Mouse (Mus musculus): ENCODE results near the gene Psma1. TPM values are rescaled to one million over a fixed set of nuclear protein-coding genes. Genes with fewer than 3 reads are reported as not detected.
A peak's percentile ranks its signal among the peaks of the same experiment; 100 is the strongest.

The Psma1 gene
- polyA plus RNA-seq, 1 experiment from 2014 or later: 289 TPM

- Histone ChIP-seq H3K4me2 (no peak overlapping the region), H3K9me3 (replicated peaks) (no peaks in the 10 kb centered on the region), H3K27ac (no peak overlapping the region), H3K4me1 (replicated peaks) (no peaks in the 10 kb centered on the region), H3K9ac (no peak overlapping the region), H3K4me3 (no peak overlapping the region), H3K27me3 (no peaks in the 10 kb centered on the region), H3K36me3 (no peaks in the 10 kb centered on the region)
- no peak for ATAC-seq (replicated peaks; ENCODE audit: insufficient number of reproducible peaks, insufficient read depth, low FRiP score, low read depth)
- WGBS: 85% methylated on average over 2 of the region's 2 CpGs
Measured at GRCm38 (mm10) chr7:114300782-114301181, 24.9 kb upstream of the Psma1 start.

GRCm38 (mm10) chr7:114299247-114299646, 23.3 kb upstream of the Psma1 start:
- no peak for ATAC-seq (replicated peaks; ENCODE audit: insufficient number of reproducible peaks, insufficient read depth, low FRiP score, low read depth)
- H3K9me3 ChIP-seq (replicated peaks): no peaks in the 10 kb centered on the region
- H3K4me3 ChIP-seq: no peak overlapping the region
- WGBS: 47% methylated on average over 4 of the region's 4 CpGs
- H3K4me1 ChIP-seq (replicated peaks): no peaks in the 10 kb centered on the region
- H3K36me3 ChIP-seq: no peaks in the 10 kb centered on the region
- no peak overlapping the region for H3K4me2 ChIP-seq
- H3K9ac ChIP-seq: no peak overlapping the region
- no peak overlapping the region for H3K27ac ChIP-seq
- no peaks in the 10 kb centered on the region for H3K27me3 ChIP-seq

- Histone ChIP-seq H3K36me3 (no peaks in the 10 kb centered on the region), H3K4me2 (no peak overlapping the region), H3K9ac (no peak overlapping the region), H3K9me3 (replicated peaks) (no peaks in the 10 kb centered on the region), H3K4me3 (no peak overlapping the region), H3K4me1 (replicated peaks) (peaks cover 16% of the 10 kb centered on the region), H3K27me3 (no peaks in the 10 kb centered on the region), H3K27ac (no peak overlapping the region)
- no peak for ATAC-seq (replicated peaks; ENCODE audit: insufficient number of reproducible peaks, insufficient read depth, low FRiP score, low read depth)
- 85% methylated on average over 5 of the region's 5 CpGs for WGBS
Measured at GRCm38 (mm10) chr7:114294698-114295097, 18.8 kb upstream of the Psma1 start.

- Histone ChIP-seq H3K4me3 (no peak overlapping the region), H3K27me3 (no peaks in the 10 kb centered on the region), H3K9me3 (replicated peaks) (no peaks in the 10 kb centered on the region), H3K4me2 (no peak overlapping the region), H3K9ac (no peak overlapping the region), H3K36me3 (no peaks in the 10 kb centered on the region), H3K4me1 (replicated peaks) (peaks cover 16% of the 10 kb centered on the region), H3K27ac (no peak overlapping the region)
- WGBS: 74% methylated on average over 5 of the region's 5 CpGs
- ATAC-seq (replicated peaks; ENCODE audit: insufficient number of reproducible peaks, insufficient read depth, low FRiP score, low read depth): no peak
Measured at GRCm38 (mm10) chr7:114293903-114294302, 18.0 kb upstream of the Psma1 start.

- Histone ChIP-seq H3K27me3 (no peaks in the 10 kb centered on the region), H3K4me3 (peak overlapping the region; percentile 47), H3K27ac (peak overlapping the region; percentile 75), H3K4me2 (peak overlapping the region; percentile 61), H3K9ac (peak overlapping the region; percentile 53), H3K4me1 (replicated peaks) (peaks cover 16% of the 10 kb centered on the region), H3K36me3 (no peaks in the 10 kb centered on the region), H3K9me3 (replicated peaks) (no peaks in the 10 kb centered on the region)
- 5% methylated on average over 12 of the region's 12 CpGs for WGBS
- ATAC-seq (replicated peaks; ENCODE audit: insufficient number of reproducible peaks, insufficient read depth, low FRiP score, low read depth): peak; percentile 77; the same call in 1 of the 2 replicates
Measured at GRCm38 (mm10) chr7:114292501-114292971, 16.6 kb upstream of the Psma1 start.

- no peak; the same call in 1 of the 2 replicates for ATAC-seq (replicated peaks; ENCODE audit: insufficient number of reproducible peaks, insufficient read depth, low FRiP score, low read depth)
- peaks cover 16% of the 10 kb centered on the region for H3K4me1 ChIP-seq (replicated peaks)
- H3K4me2 ChIP-seq: peak overlapping the region; percentile 61
- H3K27ac ChIP-seq: peak overlapping the region; percentile 75
- no peaks in the 10 kb centered on the region for H3K36me3 ChIP-seq
- WGBS: 44% methylated on average over 15 of the region's 15 CpGs
- no peaks in the 10 kb centered on the region for H3K27me3 ChIP-seq
- H3K9me3 ChIP-seq (replicated peaks): no peaks in the 10 kb centered on the region
- no peak overlapping the region for H3K9ac ChIP-seq
- H3K4me3 ChIP-seq: no peak overlapping the region
Measured at GRCm38 (mm10) chr7:114291461-114292335, 15.8 kb upstream of the Psma1 start.

- peak overlapping the region; percentile 9; the same call in 1 of the 2 replicates for H3K27ac ChIP-seq
- no peak overlapping the region for H3K9ac ChIP-seq
- H3K9me3 ChIP-seq (replicated peaks): no peaks in the 10 kb centered on the region
- WGBS: 70% methylated on average over 5 of the region's 5 CpGs
- no peak overlapping the region for H3K4me3 ChIP-seq
- no peaks in the 10 kb centered on the region for H3K27me3 ChIP-seq
- H3K36me3 ChIP-seq: no peaks in the 10 kb centered on the region
- no peak overlapping the region for H3K4me2 ChIP-seq
- ATAC-seq (replicated peaks; ENCODE audit: insufficient number of reproducible peaks, insufficient read depth, low FRiP score, low read depth): no peak
- peaks cover 16% of the 10 kb centered on the region for H3K4me1 ChIP-seq (replicated peaks)
Measured at GRCm38 (mm10) chr7:114290078-114290506, 14.2 kb upstream of the Psma1 start.

GRCm38 (mm10) chr7:114284296-114284910, 8.5 kb upstream of the Psma1 start:
- Histone ChIP-seq H3K4me2 (no peak overlapping the region), H3K9me3 (replicated peaks) (no peaks in the 10 kb centered on the region), H3K4me3 (no peak overlapping the region), H3K27me3 (no peaks in the 10 kb centered on the region), H3K27ac (no peak overlapping the region), H3K4me1 (replicated peaks) (no peaks in the 10 kb centered on the region), H3K36me3 (no peaks in the 10 kb centered on the region), H3K9ac (no peak overlapping the region)
- WGBS: 88% methylated on average over 14 of the region's 14 CpGs
- ATAC-seq (replicated peaks; ENCODE audit: insufficient number of reproducible peaks, insufficient read depth, low FRiP score, low read depth): no peak

GRCm38 (mm10) chr7:114283006-114283405, 7.1 kb upstream of the Psma1 start:
- WGBS: 80% methylated on average over 9 of the region's 9 CpGs
- no peaks in the 10 kb centered on the region for H3K4me1 ChIP-seq (replicated peaks)

GRCm38 (mm10) chr7:114281671-114282070, 5.8 kb upstream of the Psma1 start:
- H3K27ac ChIP-seq: no peak overlapping the region
- H3K27me3 ChIP-seq: no peaks in the 10 kb centered on the region
- H3K9ac ChIP-seq: no peak overlapping the region
- no peak overlapping the region for H3K4me3 ChIP-seq
- H3K4me2 ChIP-seq: no peak overlapping the region
- H3K4me1 ChIP-seq (replicated peaks): peaks cover 3% of the 10 kb centered on the region
- 56% methylated on average over 3 of the region's 3 CpGs for WGBS
- no peaks in the 10 kb centered on the region for H3K9me3 ChIP-seq (replicated peaks)
- ATAC-seq (replicated peaks; ENCODE audit: insufficient number of reproducible peaks, insufficient read depth, low FRiP score, low read depth): no peak
- H3K36me3 ChIP-seq: no peaks in the 10 kb centered on the region

More at GRCm38 (mm10) chr7:114283006-114283405, 7.1 kb upstream of the Psma1 start:
- ATAC-seq (replicated peaks; ENCODE audit: insufficient number of reproducible peaks, insufficient read depth, low FRiP score, low read depth): no peak
- Histone ChIP-seq H3K9ac (no peak overlapping the region), H3K4me2 (no peak overlapping the region), H3K4me3 (no peak overlapping the region), H3K36me3 (no peaks in the 10 kb centered on the region), H3K27ac (no peak overlapping the region), H3K9me3 (replicated peaks) (no peaks in the 10 kb centered on the region), H3K27me3 (no peaks in the 10 kb centered on the region)

GRCm38 (mm10) chr7:114275372-114276004, 430 bp downstream of the Psma1 start:
- Histone ChIP-seq H3K4me1 (replicated peaks) (peaks cover 12% of the 10 kb centered on the region), H3K27me3 (no peaks in the 10 kb centered on the region), H3K4me2 (peak overlapping the region; percentile 69), H3K36me3 (peaks cover 29% of the 10 kb centered on the region), H3K9me3 (replicated peaks) (no peaks in the 10 kb centered on the region), H3K27ac (peak overlapping the region; percentile 73), H3K9ac (peak overlapping the region; percentile 89), H3K4me3 (peak overlapping the region; percentile 88)
- WGBS: 2% methylated on average over 24 of the region's 24 CpGs
- 0 out of 2 replicates have a peak, but pooled peaks have one; percentile 12 for ATAC-seq (replicated peaks; ENCODE audit: insufficient number of reproducible peaks, insufficient read depth, low FRiP score, low read depth)

Measured in heart, embryonic 15.5 days (tissue).